Mouse (Mus musculus) kidney, adult 18-20 months (tissue): Measurements from ENCODE around the gene Pramel6.
"Not testable (repeated sequence)": the region's sequence is repeated elsewhere in the genome, so short reads cannot be mapped to it uniquely, and the experiment has no call there.

Experiments
- DNase-seq: peaks from one replicate; pipeline ENCODE4 v3.0.0; 2021

The Pramel6 gene

GRCm38 (mm10) chr2:87506265-87506664, at the start of gene Pramel6:
TSS of gene Pramel6 (plus strand) at chr2:87506565.
- DNase-seq = no peak

DNA sequence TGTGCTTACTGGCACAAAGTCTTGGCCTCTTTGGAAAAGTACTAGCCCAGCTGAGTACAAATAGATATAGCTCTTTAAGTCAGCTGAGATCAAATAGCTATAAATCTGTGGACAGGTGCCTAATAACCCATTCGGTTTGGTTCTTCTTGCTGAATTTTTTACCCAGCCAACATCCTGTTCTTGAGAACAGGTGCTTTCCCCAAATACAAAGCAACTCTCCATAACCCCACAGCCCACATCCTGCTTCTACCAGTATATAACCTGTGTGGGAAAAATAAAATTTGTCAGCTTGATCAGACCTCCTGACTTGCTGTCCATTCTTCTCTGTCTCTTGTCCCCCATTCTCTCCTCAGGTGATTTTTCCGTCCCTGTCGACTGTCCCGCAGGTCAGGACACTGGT, 44.6 kb upstream of the Pramel6 start:
- no peak for DNase-seq

DNA sequence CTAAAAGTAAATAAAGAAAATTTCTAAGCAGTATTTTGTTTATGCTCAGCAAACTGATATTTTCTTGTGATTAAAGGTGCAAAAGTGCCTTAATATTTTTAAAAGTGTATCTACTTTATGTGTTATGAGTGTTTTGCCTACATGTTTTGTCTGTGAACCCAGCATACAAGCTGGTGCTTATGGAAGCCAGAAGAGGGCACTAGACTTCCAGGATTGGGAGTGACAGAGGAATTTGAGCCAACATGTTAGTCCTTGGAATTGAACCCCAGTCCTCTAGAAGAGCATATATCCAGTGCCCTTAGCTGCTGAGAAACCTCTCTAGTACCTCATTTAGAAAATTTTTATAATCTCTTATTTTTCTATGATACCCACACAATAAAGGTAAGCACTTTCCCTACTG, 26.2 kb upstream of the Pramel6 start:
- DNase-seq = no peak

DNA sequence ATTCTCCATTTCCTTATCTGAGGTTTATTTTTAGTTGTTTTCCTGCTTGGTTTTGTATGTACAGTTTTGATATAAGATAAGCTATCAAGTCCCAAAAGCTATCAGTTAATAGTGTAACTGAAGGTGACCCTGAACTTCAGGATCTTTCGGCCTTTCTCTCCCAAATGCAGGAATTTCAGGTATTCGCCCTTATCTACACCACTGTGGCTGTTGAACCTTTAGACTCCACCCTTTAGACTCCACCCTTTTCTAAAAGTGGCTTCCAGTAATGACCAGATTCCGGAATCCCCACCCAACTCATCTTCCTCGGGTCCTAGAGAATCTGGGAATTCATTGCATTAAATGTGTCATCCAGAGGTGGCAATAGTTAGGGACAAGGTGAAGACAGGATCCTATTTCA, 25.2 kb upstream of the Pramel6 start:
- no peak for DNase-seq

- DNase-seq = no peak
These were observed 24.1 kb upstream of the Pramel6 start for GRCm38 (mm10) chr2:87482276-87482675.

GRCm38 (mm10) chr2:87496993-87497392, 9.4 kb upstream of the Pramel6 start, which contains the start of gene Pramel7:
TSS of gene Pramel7 (minus strand) at chr2:87497093.
- DNase-seq = not testable (repeated sequence)

DNA sequence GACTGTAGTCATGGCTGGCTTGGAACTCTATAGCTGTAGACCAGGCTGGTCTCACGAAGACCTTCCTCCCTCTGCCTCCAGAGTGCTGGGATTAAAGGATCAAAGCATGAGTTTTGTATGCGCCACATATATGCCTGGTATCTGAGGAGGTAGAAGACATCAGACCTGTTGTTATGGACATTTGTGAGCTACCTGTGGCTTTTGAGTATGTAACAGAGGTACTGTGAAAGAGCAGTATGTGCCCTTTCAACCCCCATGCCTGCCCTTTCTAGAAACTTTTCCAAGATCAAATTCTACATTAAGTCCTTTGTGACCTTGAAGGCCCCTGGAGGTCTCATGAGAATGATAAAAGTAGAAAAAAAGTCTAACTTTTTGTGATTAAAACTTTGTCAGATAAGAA, 8.7 kb downstream of the Pramel6 start:
- DNase-seq = no peak

- no peak for DNase-seq
These were observed 9.2 kb downstream of the Pramel6 start for GRCm38 (mm10) chr2:87515457-87516060.

DNA sequence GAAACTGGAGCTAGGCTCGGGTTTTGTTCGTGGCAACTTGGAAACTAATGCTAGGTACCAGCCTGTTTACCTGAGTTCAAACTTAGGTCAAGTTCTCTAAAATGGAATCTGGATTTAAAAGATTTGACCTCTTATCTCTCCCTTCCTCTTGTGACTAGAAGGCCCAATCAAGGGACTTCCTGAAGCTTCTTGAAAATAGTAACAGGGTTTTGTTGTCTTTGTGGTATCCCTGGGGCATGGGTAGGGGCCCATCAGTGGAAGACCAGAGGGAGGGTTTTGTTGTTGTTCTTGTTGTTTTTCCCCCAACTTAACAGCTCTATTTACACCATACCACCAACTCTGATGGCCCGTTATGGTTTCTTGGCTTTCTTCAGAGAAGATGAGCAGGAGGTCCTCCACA, 10.2 kb downstream of the Pramel6 start:
- DNase-seq = no peak

DNA sequence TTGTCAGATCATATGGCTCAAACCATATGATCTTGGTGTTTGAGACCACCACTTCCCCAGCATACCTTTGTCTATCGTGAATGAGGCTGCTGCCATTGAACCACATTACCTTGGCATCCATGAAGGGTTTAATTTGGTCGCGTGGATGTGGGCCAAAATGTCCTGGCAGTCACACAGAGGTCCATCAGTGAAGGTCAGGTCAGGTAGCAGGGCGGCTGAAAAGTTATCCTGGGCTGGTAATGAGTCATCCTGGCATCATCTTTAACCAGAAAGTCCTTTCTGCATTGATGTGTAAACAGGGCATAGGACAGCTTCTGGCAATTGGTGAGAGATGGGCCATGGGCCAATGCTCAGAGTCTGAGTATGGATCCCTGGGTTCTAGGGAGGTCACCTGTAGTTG, 14.3 kb downstream of the Pramel6 start:
- DNase-seq = no peak

- not testable (repeated sequence) for DNase-seq
These were observed 19.7 kb downstream of the Pramel6 start for GRCm38 (mm10) chr2:87525899-87526616.

DNA sequence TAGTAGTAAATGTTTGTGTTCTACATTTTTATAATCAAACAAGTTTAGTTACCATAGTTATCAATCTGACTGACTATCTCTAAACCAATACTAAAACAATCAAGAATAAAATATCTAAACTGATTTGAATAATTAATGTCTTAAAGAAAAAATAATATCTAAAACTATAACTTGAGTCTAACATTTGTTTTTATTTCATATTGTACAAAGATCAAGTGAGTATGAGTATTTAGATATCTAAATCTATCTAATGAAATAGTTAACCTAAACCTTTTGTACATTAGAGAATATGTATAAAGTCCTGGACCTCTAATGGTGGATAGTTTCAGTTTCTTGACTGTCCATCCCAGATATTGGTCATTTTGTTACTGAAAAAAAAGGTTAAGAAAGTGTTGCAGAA, 25.1 kb downstream of the Pramel6 start, which contains the start of gene Olfr153:
Gene Olfr153, plus strand, starts transcription at position 301 of the 400 bp plus-strand sequence.
- DNase-seq = no peak

DNA sequence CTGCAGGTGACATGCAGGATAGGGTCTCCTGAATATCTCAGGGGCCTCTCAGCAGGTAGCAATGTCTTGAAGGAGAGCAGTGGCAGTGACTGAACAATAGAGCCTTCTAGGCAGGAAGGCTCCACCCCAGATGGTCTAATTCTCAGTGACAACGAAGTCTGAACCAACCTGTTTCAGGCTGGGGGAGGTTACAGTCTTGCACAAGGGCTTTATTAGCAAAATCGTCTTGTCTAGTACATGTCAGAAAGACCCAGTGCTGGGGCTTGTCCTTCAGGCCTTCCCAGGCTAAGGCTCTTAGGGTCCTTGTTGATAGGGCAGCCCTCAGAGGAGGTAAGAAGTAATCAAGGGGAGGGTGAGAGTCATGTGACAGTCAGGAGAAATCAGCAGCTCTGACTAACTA, 28.5 kb downstream of the Pramel6 start:
- DNase-seq = no peak

DNA sequence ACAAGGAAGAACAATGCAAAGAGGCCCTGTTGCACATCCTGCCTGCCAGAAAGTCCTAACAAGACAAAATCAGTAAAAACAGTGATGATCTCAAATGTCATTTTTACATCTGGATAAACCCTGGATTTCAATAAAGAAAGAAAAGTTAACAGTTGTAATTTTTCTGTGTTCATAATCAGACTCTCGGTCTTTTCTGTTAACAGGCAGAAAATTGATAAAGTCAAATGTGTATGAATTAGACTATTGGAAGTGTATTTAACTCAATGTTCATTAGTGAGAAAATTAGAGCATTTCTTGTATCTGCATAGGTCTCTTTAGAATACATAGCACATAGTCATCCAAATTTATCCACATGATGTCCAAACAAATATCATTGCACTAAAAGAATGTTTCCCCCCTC, 39.1 kb downstream of the Pramel6 start, which contains the start of gene Olfr1128:
Gene Olfr1128, minus strand, starts transcription at position 101 of the 400 bp plus-strand sequence.
- no peak for DNase-seq
